Mouse (Mus musculus): ENCODE data around the gene Stxbp4. TPM values are rescaled to one million over a fixed set of nuclear protein-coding genes. Genes with fewer than 3 reads are reported as not detected.

The Stxbp4 gene
- polyA plus RNA-seq, 1 experiment from 2014 or later: 25.7 TPM

DNA sequence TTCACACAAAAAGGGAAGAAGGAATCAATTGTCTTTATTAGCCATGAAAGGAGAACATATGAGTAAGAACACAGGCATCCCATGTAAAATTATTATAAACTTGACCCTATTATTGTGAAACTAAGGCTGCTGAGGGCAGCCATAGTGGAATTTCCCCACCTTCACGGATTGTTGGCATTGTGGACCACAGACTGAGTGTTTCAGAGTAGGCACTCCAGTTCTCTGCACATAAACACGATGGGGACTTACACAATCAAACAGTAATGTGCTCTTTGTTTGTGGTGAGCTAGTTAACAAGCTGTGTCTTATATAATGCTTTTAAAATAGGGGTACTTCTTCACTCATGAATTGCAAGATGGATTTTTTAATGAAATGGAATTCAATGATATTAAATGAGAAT lies 52.1 kb downstream of the Stxbp4 start:
- 96% methylated on average over 2 of the region's 2 CpGs for WGBS
- Histone ChIP-seq H3K36me3 (peaks cover 35% of the 10 kb centered on the region), H3K27me3 (no peaks in the 10 kb centered on the region), H3K4me2 (no peak overlapping the region), H3K9ac (no peak overlapping the region), H3K4me1 (replicated peaks) (no peaks in the 10 kb centered on the region), H3K27ac (no peak overlapping the region), H3K9me3 (no peaks in the 10 kb centered on the region), H3K4me3 (no peak overlapping the region)
- no peak for ATAC-seq (ENCODE audit: low FRiP score)

DNA sequence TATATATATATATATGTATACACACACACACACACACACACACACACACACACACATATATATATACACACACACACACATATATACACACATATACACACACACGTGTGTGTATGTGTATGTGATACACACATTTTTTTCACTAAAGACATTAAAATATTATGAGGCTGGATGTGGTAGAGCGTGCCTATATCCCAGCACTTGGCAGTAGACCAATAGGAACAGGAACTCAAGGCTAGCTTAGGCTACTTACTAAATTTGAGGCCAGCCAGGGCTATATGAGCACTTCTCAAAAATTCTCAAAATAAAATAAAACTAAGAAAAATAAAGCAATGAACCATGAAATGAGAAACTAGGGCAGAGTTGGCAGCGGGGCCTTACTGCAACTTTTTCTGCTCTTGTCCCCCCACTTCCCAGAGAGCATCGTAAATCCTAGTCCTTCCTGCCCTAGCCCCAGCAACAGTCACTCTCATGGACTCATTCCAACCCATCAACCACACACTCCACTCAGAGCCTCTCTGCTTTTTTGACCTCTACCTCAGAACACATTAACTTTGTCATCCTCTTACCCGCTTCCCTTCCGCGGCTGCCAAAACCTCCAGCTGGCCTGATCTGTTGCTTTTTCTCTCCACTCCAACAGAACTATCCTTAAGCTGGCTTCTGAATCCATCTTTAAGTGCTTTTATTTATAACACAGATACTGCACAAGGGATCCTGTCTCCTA lies 60.7 kb downstream of the Stxbp4 start:
- peaks cover 14% of the 10 kb centered on the region for H3K36me3 ChIP-seq
- no peak overlapping the region for H3K9ac ChIP-seq
- no peak overlapping the region for H3K27ac ChIP-seq
- no peaks in the 10 kb centered on the region for H3K27me3 ChIP-seq
- H3K4me1 ChIP-seq (replicated peaks): no peaks in the 10 kb centered on the region
- no peaks in the 10 kb centered on the region for H3K9me3 ChIP-seq
- ATAC-seq (ENCODE audit: low FRiP score): no peak
- H3K4me3 ChIP-seq: no peak overlapping the region
- WGBS: 88% methylated on average over 7 of the region's 7 CpGs
- no peak overlapping the region for H3K4me2 ChIP-seq

DNA sequence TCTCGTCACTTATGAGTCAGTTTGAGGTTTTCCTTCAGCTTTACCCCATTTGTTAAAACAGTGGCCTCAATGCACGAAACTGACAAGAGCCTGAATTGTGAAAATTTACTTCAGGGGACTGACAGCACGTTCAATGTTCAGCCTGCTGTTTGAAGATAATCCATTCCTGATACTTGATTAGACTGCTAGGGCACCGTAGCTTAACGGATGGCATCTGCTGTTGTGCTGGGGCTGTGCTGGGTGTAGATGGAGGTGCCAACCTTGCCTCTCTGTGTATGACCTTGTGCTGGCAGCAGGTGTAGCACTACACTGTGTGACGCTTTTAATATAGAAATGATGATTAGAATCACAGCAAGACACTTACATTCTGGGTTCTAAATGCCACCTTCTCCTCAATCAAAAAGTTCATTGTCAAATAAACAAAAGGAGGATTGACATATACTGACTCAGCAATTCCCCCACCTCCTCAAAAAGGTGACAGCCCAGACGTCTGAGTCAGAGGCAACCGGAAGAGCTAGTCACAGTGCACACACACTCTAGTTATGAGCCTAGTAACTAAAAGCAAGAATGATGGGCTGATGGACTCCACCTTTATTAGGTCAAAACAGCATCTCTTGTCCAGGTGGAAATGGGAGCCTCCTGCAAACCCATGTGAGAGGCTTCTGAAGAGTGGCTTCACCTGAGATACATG lies 61.5 kb downstream of the Stxbp4 start:
- Histone ChIP-seq H3K4me1 (replicated peaks) (no peaks in the 10 kb centered on the region), H3K36me3 (peaks cover 16% of the 10 kb centered on the region), H3K9me3 (no peaks in the 10 kb centered on the region), H3K27me3 (no peaks in the 10 kb centered on the region), H3K9ac (no peak overlapping the region), H3K4me2 (no peak overlapping the region), H3K4me3 (no peak overlapping the region), H3K27ac (no peak overlapping the region)
- ATAC-seq (ENCODE audit: low FRiP score): no peak
- 91% methylated on average over 8 of the region's 8 CpGs for WGBS

DNA sequence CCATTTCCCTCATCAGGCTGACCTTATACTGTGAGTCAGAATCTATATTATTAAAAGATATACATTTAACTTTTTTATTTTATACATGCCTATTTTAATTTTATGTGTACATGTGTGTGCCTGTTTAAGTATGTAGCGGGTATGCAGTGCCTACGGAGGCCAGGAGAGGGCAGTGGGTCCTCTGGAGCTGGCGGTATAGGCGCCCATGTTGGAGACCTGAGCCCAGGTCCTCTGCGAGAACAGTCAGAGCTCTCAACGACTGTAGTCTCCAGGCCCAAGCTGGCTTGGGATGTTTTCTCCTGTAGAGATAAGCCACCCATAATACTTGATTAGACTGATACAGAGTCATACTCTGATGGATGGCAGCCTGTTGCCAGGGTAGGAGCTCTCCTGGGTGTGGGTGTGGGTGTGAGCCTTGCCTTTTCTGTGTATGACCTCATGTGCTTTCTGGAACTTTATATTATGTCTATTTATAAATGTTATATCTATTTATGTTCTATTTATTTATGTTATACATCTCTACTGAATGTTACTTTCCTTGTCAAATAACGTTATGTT lies 62.3 kb downstream of the Stxbp4 start:
- Histone ChIP-seq H3K36me3 (peaks cover 17% of the 10 kb centered on the region), H3K4me1 (replicated peaks) (no peaks in the 10 kb centered on the region), H3K27me3 (no peaks in the 10 kb centered on the region), H3K27ac (no peak overlapping the region), H3K4me3 (no peak overlapping the region), H3K9me3 (no peaks in the 10 kb centered on the region), H3K4me2 (no peak overlapping the region), H3K9ac (no peak overlapping the region)
- 93% methylated on average over 7 of the region's 7 CpGs for WGBS
- ATAC-seq (ENCODE audit: low FRiP score): no peak

DNA sequence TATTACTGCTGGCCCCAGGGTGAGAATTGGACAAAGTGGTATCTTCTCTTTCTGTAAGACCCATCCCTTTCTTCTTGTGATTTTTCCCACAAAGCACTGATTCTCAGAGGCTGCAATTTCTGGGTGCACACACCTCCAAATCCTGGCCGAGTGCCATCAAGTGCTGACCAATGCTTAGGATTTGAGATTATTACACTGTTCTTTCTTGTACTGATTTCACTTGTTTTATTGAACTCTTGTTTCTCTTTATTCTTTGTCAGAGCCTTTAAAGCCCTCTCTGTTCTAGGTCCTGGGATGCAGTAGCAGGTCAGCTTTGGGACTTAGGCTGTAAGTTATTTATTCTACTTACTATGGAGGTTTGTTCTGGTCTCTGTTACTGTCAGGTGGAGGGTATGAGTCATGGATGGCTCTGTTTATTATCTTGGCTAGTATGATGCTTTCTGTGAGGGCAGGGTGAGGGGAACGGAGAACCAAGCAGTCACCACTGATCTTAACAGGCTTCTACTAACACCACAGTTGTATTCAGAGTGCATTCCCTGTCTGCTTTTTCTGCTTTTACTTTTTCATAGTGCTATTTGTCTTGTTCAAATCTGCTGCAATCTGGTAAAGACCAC lies 67.1 kb downstream of the Stxbp4 start:
- Histone ChIP-seq H3K27ac (no peak overlapping the region), H3K9me3 (no peaks in the 10 kb centered on the region), H3K36me3 (peaks cover 23% of the 10 kb centered on the region), H3K27me3 (no peaks in the 10 kb centered on the region), H3K9ac (no peak overlapping the region), H3K4me3 (no peak overlapping the region), H3K4me2 (no peak overlapping the region), H3K4me1 (replicated peaks) (no peaks in the 10 kb centered on the region)
- no peak for ATAC-seq (ENCODE audit: low FRiP score)
- WGBS: 93% methylated on average over 2 of the region's 2 CpGs

DNA sequence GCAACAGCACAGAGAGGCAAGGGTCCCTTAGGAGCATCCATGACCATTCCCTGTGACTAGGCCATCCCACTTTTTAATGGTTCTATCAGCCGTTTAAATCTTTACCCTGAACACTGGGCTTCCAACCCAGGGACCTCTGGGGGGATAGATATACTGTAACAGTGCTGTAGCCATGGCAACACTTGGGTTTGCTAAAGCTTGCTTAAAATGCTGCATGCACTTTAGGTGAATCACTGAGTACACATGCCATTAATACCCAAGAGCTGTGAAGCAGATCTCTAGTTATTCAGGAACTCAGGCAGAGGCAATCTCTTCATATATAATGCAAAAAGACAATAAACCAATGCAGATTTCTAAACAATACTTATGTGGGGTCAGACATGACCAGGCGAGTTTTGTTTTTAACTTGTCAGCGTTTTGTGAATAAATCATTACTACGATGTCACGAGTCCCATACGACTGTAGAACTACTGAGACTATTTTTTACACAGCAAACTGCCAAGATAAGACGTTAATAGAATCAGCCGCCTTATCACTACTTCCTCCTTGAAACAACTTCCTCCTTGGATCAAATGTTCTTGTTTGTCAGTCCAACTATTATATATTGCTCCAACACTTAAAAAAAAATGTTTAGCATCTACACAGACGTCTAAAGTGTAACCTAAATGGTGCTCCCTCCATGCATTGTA lies 79.4 kb downstream of the Stxbp4 start:
- no peak for ATAC-seq (ENCODE audit: low FRiP score)
- no peaks in the 10 kb centered on the region for H3K9me3 ChIP-seq
- WGBS: 80% methylated on average over 9 of the region's 9 CpGs
- peaks cover 3% of the 10 kb centered on the region; the same call in 1 of the 2 replicates for H3K36me3 ChIP-seq
- H3K9ac ChIP-seq: no peak overlapping the region
- H3K4me2 ChIP-seq: no peak overlapping the region
- peaks cover 4% of the 10 kb centered on the region; the same call in 1 of the 2 replicates for H3K4me1 ChIP-seq (replicated peaks)
- H3K27ac ChIP-seq: no peak overlapping the region
- no peak overlapping the region for H3K4me3 ChIP-seq
- H3K27me3 ChIP-seq: no peaks in the 10 kb centered on the region

DNA sequence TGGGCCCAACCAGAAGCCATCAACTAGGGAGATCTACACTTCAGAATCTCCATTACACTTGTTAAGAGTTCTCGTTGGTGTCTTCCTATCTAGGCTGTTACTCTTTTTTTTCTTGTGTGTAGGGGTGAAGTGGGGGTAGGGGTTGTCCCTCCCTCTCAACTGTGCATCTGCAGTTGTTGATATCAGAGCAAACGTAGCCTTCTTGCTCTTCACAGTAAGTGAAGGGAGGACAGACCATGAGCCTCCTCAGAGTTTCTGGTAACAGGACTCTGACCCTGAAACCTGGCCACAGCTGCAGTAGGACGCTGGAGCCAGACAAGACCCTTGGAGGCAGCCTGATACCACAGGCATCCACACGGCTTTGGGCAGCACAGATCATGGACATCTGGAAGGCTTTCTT lies 81.4 kb downstream of the Stxbp4 start:
- Histone ChIP-seq H3K36me3 (peaks cover 3% of the 10 kb centered on the region; the same call in 1 of the 2 replicates), H3K9ac (no peak overlapping the region), H3K27me3 (peaks cover 4% of the 10 kb centered on the region), H3K4me3 (no peak overlapping the region), H3K4me2 (no peak overlapping the region), H3K9me3 (no peaks in the 10 kb centered on the region), H3K27ac (no peak overlapping the region), H3K4me1 (replicated peaks) (peaks cover 14% of the 10 kb centered on the region)
- 87% methylated on average over 4 of the region's 4 CpGs for WGBS
- ATAC-seq (ENCODE audit: low FRiP score): no peak

DNA sequence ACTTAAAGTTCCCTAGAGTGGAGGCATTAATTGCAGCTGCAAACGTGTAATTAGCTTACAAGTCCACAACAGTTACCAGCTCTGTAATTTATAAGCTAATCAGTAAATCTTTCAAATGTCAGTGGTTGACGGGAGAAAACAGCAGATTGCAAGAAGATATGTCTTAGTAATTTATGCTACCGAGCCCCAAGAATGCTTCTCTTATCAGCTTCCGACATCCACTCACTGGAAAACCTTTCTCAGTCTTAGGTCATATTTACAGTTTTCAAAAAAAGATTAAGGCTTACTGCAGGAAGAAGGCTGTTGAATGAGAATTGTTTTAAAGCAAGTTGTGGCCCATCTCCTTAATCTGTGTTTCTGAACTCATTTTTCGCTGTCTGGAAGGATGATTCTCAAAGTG lies 83.9 kb downstream of the Stxbp4 start:
- Histone ChIP-seq H3K4me1 (replicated peaks) (peaks cover 14% of the 10 kb centered on the region), H3K9ac (no peak overlapping the region), H3K4me2 (no peak overlapping the region), H3K36me3 (no peaks in the 10 kb centered on the region), H3K9me3 (no peaks in the 10 kb centered on the region), H3K4me3 (no peak overlapping the region), H3K27ac (no peak overlapping the region), H3K27me3 (peaks cover 24% of the 10 kb centered on the region)
- no peak for ATAC-seq (ENCODE audit: low FRiP score)
- 70% methylated on average over 5 of the region's 5 CpGs for WGBS

DNA sequence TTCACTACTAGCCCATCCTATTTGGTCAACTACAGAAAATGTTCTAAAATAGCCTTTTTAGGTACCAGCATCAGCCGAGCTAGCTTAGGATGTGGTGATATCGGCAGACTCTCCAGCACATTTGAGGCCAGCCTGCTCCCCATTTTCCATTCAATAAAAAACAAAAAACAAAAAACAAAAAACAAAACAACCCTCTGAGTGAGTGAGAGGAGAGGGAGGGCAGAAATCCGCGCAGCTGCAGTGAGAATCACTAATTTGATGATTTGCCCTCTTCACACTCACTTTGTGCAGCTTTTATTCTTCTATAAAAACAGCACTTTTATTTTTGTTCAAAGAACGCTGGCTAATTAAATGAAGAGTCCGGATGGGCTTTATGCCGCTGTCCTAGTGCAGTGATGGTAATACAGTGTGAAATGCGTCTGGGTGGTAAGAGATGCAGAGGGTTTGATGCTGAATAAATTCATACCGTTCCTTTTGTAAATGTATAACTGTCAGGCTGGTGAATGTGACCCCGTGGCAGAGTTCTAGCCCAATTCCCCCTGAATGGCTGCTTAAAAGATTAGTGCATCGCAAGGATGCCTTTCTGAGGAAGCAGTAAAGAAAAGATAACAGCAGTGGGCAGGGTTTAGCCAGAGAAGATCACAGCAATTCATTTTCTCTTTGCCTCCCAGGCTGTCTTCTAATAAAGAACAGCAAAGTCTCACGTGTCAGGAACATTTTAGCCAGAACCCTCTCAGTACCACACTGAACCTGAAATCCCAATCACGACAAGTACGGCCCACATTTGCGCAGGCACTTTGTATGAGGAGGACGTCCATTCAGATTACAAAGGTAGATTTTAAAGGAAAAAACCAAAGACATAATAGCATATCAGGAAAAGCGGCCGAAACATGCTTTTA lies 85.3 kb downstream of the Stxbp4 start:
- no peak for ATAC-seq (ENCODE audit: low FRiP score)
- H3K27ac ChIP-seq: peak overlapping the region; percentile 55; the same call in 1 of the 2 replicates
- peaks cover 24% of the 10 kb centered on the region for H3K27me3 ChIP-seq
- H3K4me3 ChIP-seq: no peak overlapping the region
- H3K9ac ChIP-seq: no peak overlapping the region
- H3K4me1 ChIP-seq (replicated peaks): peaks cover 19% of the 10 kb centered on the region
- H3K4me2 ChIP-seq: 0 out of 2 replicates have a peak overlapping the region, but pooled peaks have one; percentile 1
- WGBS: 50% methylated on average over 18 of the region's 18 CpGs
- H3K9me3 ChIP-seq: no peaks in the 10 kb centered on the region
- no peaks in the 10 kb centered on the region for H3K36me3 ChIP-seq

DNA sequence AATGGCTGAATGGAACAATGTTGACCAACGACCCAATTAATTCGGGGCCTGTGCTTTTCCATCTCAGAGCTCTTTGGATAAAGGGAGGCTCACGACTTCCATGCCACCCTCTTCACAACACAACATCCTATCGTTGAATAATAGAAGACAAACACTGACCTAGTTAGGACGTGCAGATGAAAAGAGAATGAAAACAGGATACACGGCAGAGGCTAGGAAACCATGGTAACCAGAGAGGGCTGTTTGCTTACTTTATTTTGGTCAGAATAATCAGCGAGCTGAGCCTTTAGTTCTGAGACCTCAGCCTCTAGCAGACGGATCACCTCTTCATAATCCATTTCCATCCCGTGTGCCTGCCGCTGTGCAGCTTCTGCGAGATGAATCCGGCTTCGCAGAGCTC lies 89.3 kb downstream of the Stxbp4 start:
- H3K36me3 ChIP-seq: peaks cover 7% of the 10 kb centered on the region
- peak overlapping the region; percentile 13; the same call in 1 of the 2 replicates for H3K4me2 ChIP-seq
- H3K4me1 ChIP-seq (replicated peaks): peaks cover 19% of the 10 kb centered on the region
- H3K4me3 ChIP-seq: no peak overlapping the region
- 0 out of 2 replicates have a peak, but pooled peaks have one; percentile 24 for ATAC-seq (ENCODE audit: low FRiP score)
- H3K27me3 ChIP-seq: peaks cover 36% of the 10 kb centered on the region
- WGBS: 15% methylated on average over 13 of the region's 13 CpGs
- H3K27ac ChIP-seq: 0 out of 2 replicates have a peak overlapping the region, but pooled peaks have one; percentile 10
- H3K9me3 ChIP-seq: no peaks in the 10 kb centered on the region
- H3K9ac ChIP-seq: no peak overlapping the region

DNA sequence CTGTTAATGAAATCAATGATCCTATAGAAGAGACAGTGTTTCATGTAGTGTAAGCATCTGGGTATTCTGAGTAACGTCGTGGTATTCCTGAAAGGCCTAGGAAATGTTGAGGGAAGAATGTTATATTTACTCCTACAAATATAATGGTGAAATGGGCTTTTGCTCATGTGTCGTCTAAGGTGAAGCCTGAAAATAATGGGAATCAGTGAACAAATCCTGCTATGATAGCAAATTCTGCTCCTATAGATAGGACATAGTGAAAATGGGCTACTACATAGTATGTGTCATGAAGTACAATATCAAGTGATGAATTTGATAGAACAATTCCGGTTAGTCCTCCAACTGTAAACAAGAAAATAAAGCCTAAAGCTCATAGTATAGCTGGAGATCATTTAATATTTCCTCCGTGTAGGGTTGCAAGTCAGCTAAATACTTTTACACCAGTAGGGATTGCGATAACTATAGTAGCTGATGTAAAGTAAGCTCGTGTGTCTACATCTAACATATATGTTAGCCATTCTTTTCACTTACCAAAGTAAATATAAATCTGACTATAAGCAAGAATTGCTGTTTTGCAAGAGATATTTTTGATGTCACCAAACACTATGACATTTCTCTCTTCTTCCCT lies 99.1 kb downstream of the Stxbp4 start:
- Histone ChIP-seq H3K4me3 (no peak overlapping the region), H3K4me2 (no peak overlapping the region), H3K27ac (no peak overlapping the region), H3K9me3 (no peaks in the 10 kb centered on the region), H3K36me3 (peaks cover 20% of the 10 kb centered on the region), H3K4me1 (replicated peaks) (no peaks in the 10 kb centered on the region), H3K9ac (no peak overlapping the region), H3K27me3 (0 out of 2 replicates have a peak, but pooled peaks cover 7% of the 10 kb centered on the region)
- WGBS: 98% methylated on average over 7 of the region's 7 CpGs
- ATAC-seq (ENCODE audit: low FRiP score): no peak
